Mouse (Mus musculus) hindbrain, embryonic 10.5 days (tissue): ENCODE measurements at regions not wholly inside any gene's neighbourhood (a gene's known extent, or its start where the extent isn't known, plus 50 kb on each side); places are given as distances from the start of the nearest gene placed in this dataset.
A peak's percentile ranks its signal among the peaks of the same experiment; 100 is the strongest.

Source experiments
- DNase-seq: peaks from one replicate; pipeline ENCODE4 v3.0.0-alpha.2; 2017; ENCODE audit warnings: low spot score
- H3K27ac ChIP-seq: fragments of 300-500 bp; sonication (generic); 2 replicates; pipeline ENCODE4 v1.5.1; 2016; ENCODE audit warnings: mild to moderate bottlenecking, moderate library complexity
- H3K27me3 ChIP-seq: fragments of 300-500 bp; sonication (generic); 2 replicates; pipeline ENCODE4 v1.6.1; 2016; ENCODE audit warnings: mild to moderate bottlenecking; ENCODE audit not compliant: poor library complexity, insufficient read depth, severe bottlenecking
- H3K36me3 ChIP-seq: fragments of 300-500 bp; sonication (generic); 2 replicates; pipeline ENCODE4 v1.6.1; 2016; ENCODE audit warnings: mild to moderate bottlenecking, moderate library complexity
- H3K4me1 ChIP-seq: fragments of 300-500 bp; sonication (generic); replicated peaks from 2 replicates; pipeline ENCODE4 v1.6.1; 2016; ENCODE audit warnings: mild to moderate bottlenecking
- H3K4me3 ChIP-seq: fragments of 300-500 bp; sonication (generic); 2 replicates; pipeline ENCODE4 v1.5.1; 2016; ENCODE audit warnings: mild to moderate bottlenecking, moderate library complexity
- H3K9me3 ChIP-seq: fragments of 300-500 bp; sonication (generic); 2 replicates; pipeline ENCODE4 v1.6.1; 2016; ENCODE audit warnings: mild to moderate bottlenecking, moderate library complexity
- WGBS: fragments of 180-500 bp; shearing (Covaris S2); methylation state at CpG from one replicate; pipeline ENCODE4 v1.1.7; 2016; 5-methylcytosine and 5-hydroxymethylcytosine counted together

DNA sequence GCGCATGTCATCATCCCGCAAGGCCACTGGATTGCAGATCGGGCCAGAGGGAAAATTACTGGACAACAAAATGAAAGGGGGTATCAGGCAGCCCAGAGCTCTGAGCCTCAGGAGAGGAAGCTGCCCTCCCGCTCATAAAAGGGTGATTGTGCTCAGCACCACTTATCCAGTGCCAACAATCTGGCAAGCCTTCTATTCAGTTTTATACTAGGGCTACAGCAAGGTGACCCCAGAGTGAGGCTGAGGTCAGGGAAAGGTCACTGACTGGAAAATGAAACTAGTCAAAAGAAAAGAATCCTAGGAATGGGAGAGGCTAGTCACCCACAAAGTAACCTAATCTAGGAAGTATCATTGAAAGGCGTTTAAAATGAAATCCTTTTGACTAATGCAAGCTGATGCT lies 198.5 kb upstream of the Tmem161b start:
- Histone ChIP-seq H3K4me1 (peaks cover 13% of the 10 kb centered on the region), H3K27ac (no peak overlapping the region), H3K27me3 (no peaks in the 10 kb centered on the region), H3K9me3 (no peaks in the 10 kb centered on the region), H3K4me3 (no peak overlapping the region), H3K36me3 (no peaks in the 10 kb centered on the region)
- peak; percentile 20 for DNase-seq
- 58% methylated on average over 5 of the region's 5 CpGs for WGBS

GRCm38 (mm10) chr13:84025348-84025747 lies 196.7 kb upstream of the Tmem161b start:
- no peaks in the 10 kb centered on the region for H3K36me3 ChIP-seq
- H3K27ac ChIP-seq = no peak overlapping the region
- H3K4me3 ChIP-seq = no peak overlapping the region
- WGBS = 95% methylated on average over 2 of the region's 2 CpGs
- DNase-seq = no peak
- peaks cover 13% of the 10 kb centered on the region for H3K4me1 ChIP-seq
- no peaks in the 10 kb centered on the region for H3K9me3 ChIP-seq
- H3K27me3 ChIP-seq = no peaks in the 10 kb centered on the region

GRCm38 (mm10) chr13:84047736-84048135 lies 174.4 kb upstream of the Tmem161b start:
- H3K27me3 ChIP-seq = no peaks in the 10 kb centered on the region
- no peaks in the 10 kb centered on the region for H3K4me1 ChIP-seq
- DNase-seq = no peak
- H3K9me3 ChIP-seq = no peaks in the 10 kb centered on the region
- H3K27ac ChIP-seq = no peak overlapping the region
- H3K4me3 ChIP-seq = no peak overlapping the region
- 85% methylated on average over 6 of the region's 6 CpGs for WGBS
- H3K36me3 ChIP-seq = no peaks in the 10 kb centered on the region

DNA sequence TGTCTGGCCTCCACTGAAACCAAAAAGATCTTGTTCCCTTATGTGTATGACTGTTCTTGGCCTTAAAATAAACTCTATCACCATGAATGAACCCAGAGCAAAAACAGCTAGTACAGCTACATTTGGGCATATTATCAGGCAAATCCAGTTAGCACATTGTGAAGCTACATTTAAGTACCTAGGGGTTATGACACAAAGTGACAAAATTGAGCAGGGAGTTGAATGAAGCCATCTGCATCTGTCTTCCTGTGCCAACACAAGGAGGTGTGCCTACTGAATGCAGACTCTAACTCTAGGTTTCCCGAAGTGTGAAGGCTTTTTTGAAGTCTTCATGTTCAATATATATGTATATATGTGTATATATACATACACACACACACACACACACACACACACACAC lies 169.9 kb upstream of the Tmem161b start:
- DNase-seq = no peak
- H3K4me1 ChIP-seq = peaks cover 12% of the 10 kb centered on the region
- H3K4me3 ChIP-seq = no peak overlapping the region
- H3K27ac ChIP-seq = no peak overlapping the region
- no peaks in the 10 kb centered on the region for H3K36me3 ChIP-seq
- 83% methylated on average over 1 of the region's 1 CpGs for WGBS
- H3K27me3 ChIP-seq = no peaks in the 10 kb centered on the region
- H3K9me3 ChIP-seq = no peaks in the 10 kb centered on the region

DNA sequence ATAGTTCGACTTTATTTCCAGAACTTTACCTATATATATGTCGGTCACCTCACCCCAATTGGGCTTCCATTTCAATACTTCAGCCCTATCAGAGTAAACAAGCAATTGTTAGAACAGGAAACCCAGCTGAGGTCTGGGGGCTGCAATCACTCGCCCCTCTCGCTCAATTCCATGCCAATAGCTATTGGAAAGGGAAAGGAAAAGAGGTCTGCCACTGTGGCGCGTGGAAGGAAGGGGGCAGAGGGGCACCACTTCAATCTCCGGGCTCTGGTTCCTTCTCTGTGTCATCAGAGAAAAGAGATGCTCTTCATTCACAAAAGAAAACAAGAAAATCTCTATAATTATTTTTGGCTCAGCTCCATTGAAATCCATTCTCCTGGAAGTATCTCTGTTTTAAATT lies 167.1 kb upstream of the Tmem161b start:
- no peak for DNase-seq
- peak overlapping the region; percentile 68 for H3K27ac ChIP-seq
- H3K4me3 ChIP-seq = no peak overlapping the region
- WGBS = 75% methylated on average over 7 of the region's 7 CpGs
- H3K4me1 ChIP-seq = peaks cover 37% of the 10 kb centered on the region
- H3K9me3 ChIP-seq = no peaks in the 10 kb centered on the region
- H3K36me3 ChIP-seq = no peaks in the 10 kb centered on the region
- no peaks in the 10 kb centered on the region for H3K27me3 ChIP-seq

DNA sequence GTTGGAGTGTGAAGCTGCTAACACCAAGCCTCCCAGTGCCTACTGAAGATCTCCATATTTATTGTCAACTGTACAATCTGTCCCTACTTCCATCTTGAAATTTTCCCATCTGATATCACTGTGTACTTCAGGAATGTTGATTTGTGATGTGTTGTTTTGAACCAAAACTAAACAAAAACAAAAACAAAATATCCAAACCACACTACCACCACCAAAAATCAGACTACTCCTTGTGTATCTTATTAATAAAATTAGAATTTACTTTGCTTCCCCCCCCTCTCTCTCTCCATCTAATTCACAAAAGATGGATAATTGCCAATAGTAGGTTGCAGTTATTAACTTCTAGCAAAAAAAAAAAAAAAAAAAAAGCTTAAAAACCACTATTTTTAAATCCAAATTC lies 166.5 kb upstream of the Tmem161b start:
- Histone ChIP-seq H3K9me3 (no peaks in the 10 kb centered on the region), H3K4me1 (peaks cover 44% of the 10 kb centered on the region), H3K4me3 (no peak overlapping the region), H3K36me3 (no peaks in the 10 kb centered on the region), H3K27ac (peak overlapping the region; percentile 89), H3K27me3 (no peaks in the 10 kb centered on the region)
- no peak for DNase-seq

DNA sequence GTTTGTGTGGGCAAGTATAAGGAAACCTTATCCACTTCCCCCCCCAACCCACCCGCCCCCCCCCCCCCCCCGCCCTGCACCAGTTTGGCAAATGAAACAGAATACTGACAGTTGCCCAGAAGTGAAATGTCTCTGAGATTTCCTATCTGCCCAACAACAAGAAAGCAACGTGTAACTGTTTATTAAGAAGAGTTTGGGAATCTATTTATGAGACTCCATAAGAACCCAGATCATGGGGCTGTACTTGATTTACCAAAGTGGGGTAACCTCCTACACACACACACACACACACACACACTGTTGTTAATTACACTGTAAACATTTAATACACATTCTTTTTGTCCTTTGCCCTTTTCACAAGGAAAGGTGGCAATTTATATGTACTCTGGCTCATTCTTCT lies 165.6 kb upstream of the Tmem161b start:
- 56% methylated on average over 3 of the region's 3 CpGs for WGBS
- Histone ChIP-seq H3K9me3 (no peaks in the 10 kb centered on the region), H3K27ac (peak overlapping the region; percentile 89), H3K4me1 (peaks cover 52% of the 10 kb centered on the region), H3K36me3 (no peaks in the 10 kb centered on the region), H3K4me3 (no peak overlapping the region), H3K27me3 (no peaks in the 10 kb centered on the region)
- no peak for DNase-seq

DNA sequence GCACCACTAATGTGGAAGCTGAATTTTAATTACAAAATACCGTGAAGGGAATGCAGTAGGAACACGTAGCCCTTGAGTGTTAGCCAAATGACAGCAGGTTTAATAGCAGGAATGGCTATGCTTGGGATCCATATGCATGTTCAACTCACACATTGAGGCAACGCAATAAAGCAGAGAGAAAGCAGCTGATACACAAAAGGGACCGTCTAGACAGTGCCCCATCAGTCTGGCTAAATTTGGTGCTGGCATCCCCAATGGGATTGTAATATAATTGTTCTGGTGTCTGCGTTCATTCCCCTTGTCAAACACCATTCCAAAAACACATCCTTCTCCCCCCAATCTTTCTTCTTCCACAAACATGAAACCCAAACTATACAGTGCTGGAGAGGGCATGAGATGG lies 165.1 kb upstream of the Tmem161b start:
- no peaks in the 10 kb centered on the region for H3K27me3 ChIP-seq
- DNase-seq = peak; percentile 30
- H3K36me3 ChIP-seq = no peaks in the 10 kb centered on the region
- peaks cover 58% of the 10 kb centered on the region for H3K4me1 ChIP-seq
- peak overlapping the region; percentile 89 for H3K27ac ChIP-seq
- no peak overlapping the region for H3K4me3 ChIP-seq
- 39% methylated on average over 5 of the region's 5 CpGs for WGBS
- H3K9me3 ChIP-seq = no peaks in the 10 kb centered on the region

GRCm38 (mm10) chr13:84057456-84057855 lies 164.6 kb upstream of the Tmem161b start:
- Histone ChIP-seq H3K27ac (peak overlapping the region; percentile 89), H3K36me3 (no peaks in the 10 kb centered on the region), H3K4me1 (peaks cover 62% of the 10 kb centered on the region), H3K4me3 (no peak overlapping the region), H3K27me3 (no peaks in the 10 kb centered on the region), H3K9me3 (no peaks in the 10 kb centered on the region)
- no peak for DNase-seq

- WGBS = 63% methylated on average over 3 of the region's 3 CpGs
- Histone ChIP-seq H3K36me3 (no peaks in the 10 kb centered on the region), H3K9me3 (no peaks in the 10 kb centered on the region), H3K4me3 (peak overlapping the region; percentile 32), H3K27me3 (no peaks in the 10 kb centered on the region), H3K27ac (peak overlapping the region; percentile 89), H3K4me1 (peaks cover 68% of the 10 kb centered on the region)
- no peak for DNase-seq
Observed at GRCm38 (mm10) chr13:84058251-84058650, 163.8 kb upstream of the Tmem161b start.

DNA sequence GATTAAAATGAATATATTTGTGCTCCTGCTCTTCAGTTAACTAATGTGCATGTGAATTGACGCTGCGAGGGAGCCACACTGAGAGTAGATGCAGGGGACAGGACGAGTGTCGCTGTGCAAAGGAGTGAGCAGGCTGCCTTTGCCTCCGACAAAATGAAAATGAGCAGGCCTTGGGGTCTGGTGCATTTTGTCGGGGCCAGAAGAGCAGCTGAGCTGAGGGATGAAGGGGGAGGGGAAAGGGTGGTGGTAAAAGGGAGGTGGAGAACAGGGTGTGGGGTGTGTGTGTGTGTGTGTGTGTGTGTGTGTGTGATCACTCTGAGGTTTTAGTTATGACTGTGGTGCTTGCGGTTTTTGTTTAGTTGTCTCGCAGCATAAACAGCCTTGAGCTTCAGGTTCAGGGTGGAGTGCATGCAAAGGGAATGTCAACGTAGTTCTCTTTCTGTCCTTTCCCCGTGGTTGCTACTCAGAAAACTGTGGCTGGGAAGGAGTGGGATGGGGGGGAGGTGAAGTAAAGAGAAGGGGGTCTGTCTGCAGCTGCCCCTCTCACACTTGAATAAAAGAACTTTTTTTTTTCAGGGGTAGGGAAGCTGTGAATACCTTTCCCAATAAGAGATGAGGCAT lies 163.0 kb upstream of the Tmem161b start:
- Histone ChIP-seq H3K9me3 (no peaks in the 10 kb centered on the region), H3K27me3 (no peaks in the 10 kb centered on the region), H3K4me1 (peaks cover 77% of the 10 kb centered on the region), H3K27ac (peak overlapping the region; percentile 89), H3K4me3 (peak overlapping the region; percentile 32), H3K36me3 (no peaks in the 10 kb centered on the region)
- peak; percentile 81 for DNase-seq
- WGBS = 6% methylated on average over 10 of the region's 10 CpGs

DNA sequence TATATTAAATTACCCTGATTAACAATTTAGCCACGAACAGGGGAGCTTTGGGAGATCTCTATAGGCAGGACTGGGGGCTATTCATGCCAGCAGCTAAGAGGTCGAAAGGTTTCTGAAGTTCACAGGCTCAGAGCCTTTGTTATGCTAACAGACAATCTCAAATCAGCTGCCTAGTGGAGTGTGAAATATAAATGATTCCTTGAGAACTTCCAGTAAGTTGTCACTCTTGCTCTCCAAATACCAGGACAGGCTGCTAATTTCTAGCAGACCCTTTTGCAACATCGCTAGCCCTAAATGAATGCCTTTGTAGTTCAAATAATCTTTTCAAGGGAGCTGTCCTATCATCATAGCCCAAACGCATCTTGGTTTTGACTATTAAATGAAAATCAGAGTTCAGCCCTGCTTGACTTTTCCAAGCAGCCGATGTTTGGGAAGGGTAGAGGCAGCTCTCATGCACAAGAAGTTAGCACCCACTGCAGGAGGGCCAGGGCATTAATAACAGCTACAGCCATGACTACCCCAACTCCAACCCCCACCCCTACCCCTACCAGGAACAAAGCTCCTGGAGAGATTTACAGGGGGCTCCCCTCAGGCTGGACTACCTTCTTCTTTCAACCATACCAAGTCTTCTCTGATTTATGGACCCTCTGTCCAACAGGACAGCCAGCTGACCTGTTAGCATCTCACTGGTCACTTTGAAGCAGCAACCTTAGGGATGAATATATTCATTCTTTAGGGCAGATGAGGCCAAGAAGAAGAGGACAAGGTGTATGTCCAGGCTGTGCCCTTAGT lies 162.2 kb upstream of the Tmem161b start:
- Histone ChIP-seq H3K36me3 (no peaks in the 10 kb centered on the region), H3K4me3 (peak overlapping the region; percentile 32; the same call in 1 of the 2 replicates), H3K27ac (peak overlapping the region; percentile 89), H3K27me3 (no peaks in the 10 kb centered on the region), H3K4me1 (peaks cover 84% of the 10 kb centered on the region), H3K9me3 (no peaks in the 10 kb centered on the region)
- DNase-seq = peak; percentile 63
- WGBS = 11% methylated on average over 5 of the region's 5 CpGs

GRCm38 (mm10) chr13:84060453-84060834 lies 161.7 kb upstream of the Tmem161b start:
- H3K9me3 ChIP-seq = no peaks in the 10 kb centered on the region
- no peak for DNase-seq
- H3K36me3 ChIP-seq = no peaks in the 10 kb centered on the region
- H3K4me1 ChIP-seq = peaks cover 89% of the 10 kb centered on the region
- 55% methylated on average over 3 of the region's 3 CpGs for WGBS
- peak overlapping the region; percentile 89 for H3K27ac ChIP-seq
- no peak overlapping the region for H3K4me3 ChIP-seq
- H3K27me3 ChIP-seq = no peaks in the 10 kb centered on the region
